Mouse (Mus musculus): ENCODE data around the gene Ehmt1.

DNA sequence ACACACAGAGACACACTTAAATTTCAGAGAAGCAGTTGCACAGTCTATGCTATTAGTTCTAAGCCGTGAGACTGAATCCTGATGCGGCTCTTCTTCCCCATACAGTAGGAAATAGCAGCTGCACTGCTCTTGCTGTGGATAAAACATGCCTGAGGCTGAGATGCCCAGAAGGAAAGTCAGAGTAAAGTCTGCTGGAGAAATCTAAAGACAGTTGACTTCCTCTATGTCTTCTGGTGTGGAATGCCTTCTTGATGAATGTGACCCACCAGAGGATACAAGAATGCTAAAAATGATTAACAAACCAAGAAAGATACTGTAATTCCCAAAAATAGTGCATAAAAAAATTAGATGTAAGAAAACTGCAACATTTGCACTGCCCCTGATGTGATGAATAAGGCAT, 20.1 kb downstream of the Ehmt1 start:
- TF ChIP-seq MYOG (IDR thresholded peaks at IDR 0.05; ENCODE audit: control insufficient read depth in 1 of 3, insufficient read depth in 1 of 3, insufficient read length in 2 of 3, low read depth in 2 of 3) (no peak), POLR2A (IDR thresholded peaks at IDR 0.05; ENCODE audit: insufficient read length, low read depth) (no peak), POLR2AphosphoS2 (IDR thresholded peaks at IDR 0.05; ENCODE audit: insufficient read length, low read depth) (no peak), E2F4 (IDR thresholded peaks at IDR 0.05; ENCODE audit: insufficient read depth) (no peak), USF1 (IDR thresholded peaks at IDR 0.05; ENCODE audit: low read depth) (no peak), MAX (IDR thresholded peaks at IDR 0.05; ENCODE audit: low read depth) (no peak), SRF (IDR thresholded peaks at IDR 0.05; ENCODE audit: control insufficient read depth, insufficient read length, low read depth) (no peak), CEBPB (IDR thresholded peaks at IDR 0.05; ENCODE audit: insufficient read depth, poor library complexity, severe bottlenecking) (no peak), TCF3 (IDR thresholded peaks at IDR 0.05; ENCODE audit: insufficient read length, low read depth) (no peak), MYOD1 (IDR thresholded peaks at IDR 0.05; ENCODE audit: control insufficient read depth in 1 of 3, insufficient read length in 2 of 3, low read depth in 2 of 3) (no peak)

Data from myocyte (in vitro differentiated cells).